ENCODE assay signal across 25 mouse cellular contexts in genomic region chr2:129184853-129185252, GRCm38 (mm10). TPM values are rescaled to one million over a fixed set of nuclear protein-coding genes. Genes with fewer than 3 reads are reported as not detected.
A peak's percentile ranks its signal among the peaks of the same experiment; 100 is the strongest.
DNase-seq lines count a peak whose midpoint lies in the region; ATAC-seq and TF ChIP-seq lines count a peak whose summit lies in the region.
"Had no signal": no experiment of that assay in that cellular context is flagged by ENCODE, and none has a peak within 500 bp of the region (broad histone marks: within the 10 kb centered on the region; RNA-seq: fewer than 3 reads in every experiment).

No protein-coding gene starts in this region.

- no peak overlapping the region for H3K4me2 ChIP-seq in embryonic facial prominence, embryonic 14.5 days (ENCODE audit: low read depth, low read length)
- peak overlapping the region; percentile 15 for H3K4me2 ChIP-seq in myocyte (ENCODE audit: low read depth)
- no peak overlapping the region for H3K4me2 ChIP-seq in forebrain, postnatal 0 days (ENCODE audit: low read depth)
- H3K4me2 ChIP-seq: forebrain, embryonic 15.5 days; heart, embryonic 13.5 days; hindbrain, embryonic 12.5 days; hindbrain, embryonic 15.5 days had no signal

- DNase-seq in embryonic facial prominence, embryonic 14.5 days (ENCODE audit: low spot score), result peak; percentile 31
- DNase-seq in limb, embryonic 10.5 days (ENCODE audit: low spot score), result no peak
- no peak for DNase-seq in urinary bladder, postnatal 4 days (ENCODE audit: low spot score in 2 of 2)
- DNase-seq in forebrain, postnatal 0 days, result no peak
- DNase-seq: adrenal gland, adult 2 months; adrenal gland, postnatal 14 days; B cell, adult 2 months; cerebellum, adult 11 months; cerebellum, adult 2 months; cerebellum, adult 9-11 months; cerebellum, postnatal 25 days; gastrocnemius, postnatal 10 days; gastrocnemius, postnatal 36 days; heart, postnatal 14 days; heart, postnatal 4 days had no signal

- H3K79me2 ChIP-seq in C2C12 (ENCODE audit: control insufficient read depth, insufficient read depth) (no peaks in the 10 kb centered on the region), myocyte (ENCODE audit: control insufficient read depth, insufficient read depth) (no peaks in the 10 kb centered on the region)

- ATAC-seq in megakaryocyte, adult 5-6 weeks (ENCODE audit: poor library complexity, severe bottlenecking), result no peak
- ATAC-seq in embryonic facial prominence, embryonic 14.5 days (ENCODE audit: low read depth), result no peak
- no peak for ATAC-seq in forebrain, postnatal 0 days
- ATAC-seq: forebrain, embryonic 15.5 days had no signal

- TF ChIP-seq POLR2A in myocyte (IDR thresholded peaks at IDR 0.05; ENCODE audit: insufficient read length, low read depth), result no peak

- peak overlapping the region; percentile 89 for H3K4me3 ChIP-seq in megakaryocyte, embryonic 14.5 days (replicated peaks)
- no peak overlapping the region for H3K4me3 ChIP-seq in C2C12 (ENCODE audit: insufficient read depth, poor library complexity, severe bottlenecking)
- H3K4me3 ChIP-seq in embryonic facial prominence, embryonic 14.5 days (ENCODE audit: low read depth, low read length), result no peak overlapping the region
- no peak overlapping the region for H3K4me3 ChIP-seq in myocyte
- H3K4me3 ChIP-seq in limb, embryonic 10.5 days, result no peak overlapping the region
- no peak overlapping the region for H3K4me3 ChIP-seq in forebrain, postnatal 0 days (ENCODE audit: low read depth, low read length)
- H3K4me3 ChIP-seq: forebrain, embryonic 15.5 days; heart, adult 2 months; heart, embryonic 10.5 days; heart, embryonic 13.5 days; hindbrain, embryonic 12.5 days; hindbrain, embryonic 15.5 days had no signal

- peaks cover 5% of the 10 kb centered on the region; the same call in 1 of the 2 replicates for H3K9me3 ChIP-seq in megakaryocyte, embryonic 14.5 days
- peaks cover 5% of the 10 kb centered on the region; the same call in 1 of the 2 replicates for H3K9me3 ChIP-seq in embryonic facial prominence, embryonic 14.5 days (ENCODE audit: control insufficient read depth, low read length)
- no peaks in the 10 kb centered on the region for H3K9me3 ChIP-seq in limb, embryonic 10.5 days (replicated peaks)
- H3K9me3 ChIP-seq in forebrain, postnatal 0 days (ENCODE audit: low read length), result no peaks in the 10 kb centered on the region
- H3K9me3 ChIP-seq: forebrain, embryonic 15.5 days; heart, embryonic 10.5 days; hindbrain, embryonic 12.5 days; hindbrain, embryonic 15.5 days had no signal

- TF ChIP-seq CTCF in C2C12 (IDR thresholded peaks at IDR 0.05; ENCODE audit: control insufficient read depth, insufficient read depth, insufficient read length), result no peak
- TF ChIP-seq CTCF in forebrain, postnatal 0 days (IDR thresholded peaks at IDR 0.05; ENCODE audit: low read depth), result no peak

- peak overlapping the region; percentile 10; the same call in 1 of the 2 replicates for H3K27ac ChIP-seq in embryonic facial prominence, embryonic 14.5 days (replicated peaks; ENCODE audit: low read depth, low read length)
- H3K27ac ChIP-seq in limb, embryonic 10.5 days, result no peak overlapping the region
- H3K27ac ChIP-seq in forebrain, postnatal 0 days (ENCODE audit: low read depth, low read length), result no peak overlapping the region
- H3K27ac ChIP-seq: forebrain, embryonic 15.5 days; heart, adult 2 months; heart, embryonic 10.5 days; heart, embryonic 13.5 days; hindbrain, embryonic 12.5 days; hindbrain, embryonic 15.5 days had no signal

- H3K27me3 ChIP-seq in megakaryocyte, embryonic 14.5 days (replicated peaks), result no peaks in the 10 kb centered on the region
- H3K27me3 ChIP-seq in C2C12 (ENCODE audit: control insufficient read depth, insufficient read depth, insufficient read length), result no peaks in the 10 kb centered on the region
- no peaks in the 10 kb centered on the region for H3K27me3 ChIP-seq in embryonic facial prominence, embryonic 14.5 days (replicated peaks; ENCODE audit: control insufficient read depth, insufficient read depth, low read length)
- H3K27me3 ChIP-seq in myocyte (ENCODE audit: control insufficient read depth, insufficient read depth, insufficient read length), result no peaks in the 10 kb centered on the region
- no peaks in the 10 kb centered on the region for H3K27me3 ChIP-seq in limb, embryonic 10.5 days (ENCODE audit: low read depth, poor library complexity, severe bottlenecking)
- H3K27me3 ChIP-seq in forebrain, postnatal 0 days (ENCODE audit: insufficient read depth, low read length), result no peaks in the 10 kb centered on the region
- H3K27me3 ChIP-seq: forebrain, embryonic 15.5 days; heart, embryonic 13.5 days; hindbrain, embryonic 12.5 days; hindbrain, embryonic 15.5 days had no signal

- WGBS in embryonic facial prominence, embryonic 14.5 days, result 36% methylated on average over 1 of the region's 1 CpGs
- WGBS in limb, embryonic 10.5 days, result 81% methylated on average over 1 of the region's 1 CpGs
- WGBS in forebrain, postnatal 0 days, result 90% methylated on average over 1 of the region's 1 CpGs

- peaks cover 51% of the 10 kb centered on the region for H3K36me3 ChIP-seq in megakaryocyte, embryonic 14.5 days (replicated peaks; ENCODE audit: low read length)
- H3K36me3 ChIP-seq in C2C12 (ENCODE audit: control insufficient read depth, insufficient read depth) (no peaks in the 10 kb centered on the region), myocyte (ENCODE audit: control insufficient read depth, insufficient read depth) (no peaks in the 10 kb centered on the region)
- H3K36me3 ChIP-seq in embryonic facial prominence, embryonic 14.5 days (ENCODE audit: control insufficient read depth, insufficient read depth, low read length), result no peaks in the 10 kb centered on the region
- no peaks in the 10 kb centered on the region for H3K36me3 ChIP-seq in limb, embryonic 10.5 days
- H3K36me3 ChIP-seq in forebrain, postnatal 0 days (ENCODE audit: insufficient read depth), result no peaks in the 10 kb centered on the region
- H3K36me3 ChIP-seq: forebrain, embryonic 15.5 days; heart, embryonic 10.5 days; heart, embryonic 13.5 days; hindbrain, embryonic 12.5 days; hindbrain, embryonic 15.5 days had no signal

- H3K4me1 ChIP-seq in megakaryocyte, embryonic 14.5 days, result peaks cover 87% of the 10 kb centered on the region
- H3K4me1 ChIP-seq in embryonic facial prominence, embryonic 14.5 days (ENCODE audit: control insufficient read depth, insufficient read depth, low read length), result peaks cover 4% of the 10 kb centered on the region
- peaks cover 5% of the 10 kb centered on the region for H3K4me1 ChIP-seq in limb, embryonic 10.5 days
- H3K4me1 ChIP-seq in forebrain, postnatal 0 days (ENCODE audit: insufficient read depth), result no peaks in the 10 kb centered on the region
- H3K4me1 ChIP-seq: forebrain, embryonic 15.5 days; hindbrain, embryonic 15.5 days had no signal

- H3K9ac ChIP-seq in embryonic facial prominence, embryonic 14.5 days (ENCODE audit: low read depth, low read length), result no peak overlapping the region
- H3K9ac ChIP-seq in forebrain, postnatal 0 days, result no peak overlapping the region
- H3K9ac ChIP-seq: forebrain, embryonic 15.5 days; heart, embryonic 13.5 days; hindbrain, embryonic 12.5 days; hindbrain, embryonic 15.5 days had no signal

- no peaks in the 10 kb centered on the region for H3K79me3 ChIP-seq in C2C12 (ENCODE audit: low read depth)

- H3ac ChIP-seq in C2C12 (ENCODE audit: control insufficient read depth, insufficient read length, low read depth), result no peak overlapping the region
- H3ac ChIP-seq in myocyte (ENCODE audit: control insufficient read depth, insufficient read length), result no peak overlapping the region

TF ChIP-seq in C2C12, 6 proteins besides CTCF, POLR2A, EP300 and RAD21:
- TF ChIP-seq MYOD1 (IDR thresholded peaks at IDR 0.05; ENCODE audit: control insufficient read depth, insufficient read length, low read depth) (peak; percentile 68), MYOG (IDR thresholded peaks at IDR 0.05; ENCODE audit: control insufficient read depth, extremely low read depth, insufficient read length) (no peak)

TF ChIP-seq in myocyte, 11 proteins besides CTCF, POLR2A, EP300 and RAD21:
- TF ChIP-seq TCF3 (IDR thresholded peaks at IDR 0.05; ENCODE audit: insufficient read length, low read depth), result no peak
- no peak for TF ChIP-seq MAX (IDR thresholded peaks at IDR 0.05; ENCODE audit: low read depth)
- TF ChIP-seq CEBPB (IDR thresholded peaks at IDR 0.05; ENCODE audit: insufficient read depth, poor library complexity, severe bottlenecking), result no peak
- no peak for TF ChIP-seq TCF12 (IDR thresholded peaks at IDR 0.05; ENCODE audit: insufficient read depth, poor library complexity, severe bottlenecking)
- peak in 1 of 3 experiments; percentile 64 for TF ChIP-seq MYOD1 (IDR thresholded peaks at IDR 0.05; ENCODE audit: control insufficient read depth in 1 of 3, insufficient read length in 2 of 3, low read depth in 2 of 3)
- no peak for TF ChIP-seq E2F4 (IDR thresholded peaks at IDR 0.05; ENCODE audit: insufficient read depth)
- no peak for TF ChIP-seq SRF (IDR thresholded peaks at IDR 0.05; ENCODE audit: control insufficient read depth, insufficient read length, low read depth)

RNA-seq across cellular contexts. Expression of gene Slc20a1, which starts 13.7 kb away (rescaled TPM):
- 16.4 and 76.5 TPM in 2 replicates for polyA plus RNA-seq in megakaryocyte, embryonic 14.5 days (2012; ENCODE audit: insufficient read depth, low replicate concordance)
- total RNA-seq in megakaryocyte, adult 5-6 weeks (2015), result 18.7 and 22.8 TPM in 2 replicates
- 52.4 and 70.8 TPM in 2 replicates for total RNA-seq in megakaryocyte, adult 5-6 weeks (2017)
- polyA plus RNA-seq in C2C12 (2012; fragmentation: generic; extraction: Trizol) (57.4 TPM), myocyte (2012; fragmentation: generic; extraction: Trizol) (41.7 TPM)
- polyA plus RNA-seq in embryonic facial prominence, embryonic 14.5 days (2014; fragmentation: Nextera tagmentation; extraction: Ambion mirVana), result 23.7 and 28.8 TPM in 2 replicates
- 47.1 and 49.7 TPM in 2 replicates for polyA plus RNA-seq in limb, embryonic 10.5 days (2016; fragmentation: Nextera tagmentation; extraction: Ambion mirVana)
- total RNA-seq in forebrain, postnatal 0 days (2014; rRNA removed), result 68.7 and 73.5 TPM in 2 replicates
- polyA plus RNA-seq in forebrain, postnatal 0 days (2015; fragmentation: Nextera tagmentation; extraction: Ambion mirVana), result 27.4 and 36.5 TPM in 2 replicates

RNA-seq across cellular contexts. Expression of gene Chchd5, which starts 55.4 kb away (rescaled TPM):
- 6.1 and 19.5 TPM in 2 replicates for polyA plus RNA-seq in megakaryocyte, embryonic 14.5 days (2012; ENCODE audit: insufficient read depth, low replicate concordance)
- total RNA-seq in megakaryocyte, adult 5-6 weeks (2015), result 11.9 and 13.0 TPM in 2 replicates
- 9.4 and 11.9 TPM in 2 replicates for total RNA-seq in megakaryocyte, adult 5-6 weeks (2017)
- polyA plus RNA-seq in C2C12 (2012; fragmentation: generic; extraction: Trizol) (27.1 TPM), myocyte (2012; fragmentation: generic; extraction: Trizol) (36.8 TPM)
- 25.8 and 30.3 TPM in 2 replicates for polyA plus RNA-seq in embryonic facial prominence, embryonic 14.5 days (2014; fragmentation: Nextera tagmentation; extraction: Ambion mirVana)
- polyA plus RNA-seq in limb, embryonic 10.5 days (2016; fragmentation: Nextera tagmentation; extraction: Ambion mirVana), result 26.6 and 28.9 TPM in 2 replicates
- 15.2 and 21.4 TPM in 2 replicates for total RNA-seq in forebrain, postnatal 0 days (2014; rRNA removed)
- 17.1 and 17.6 TPM in 2 replicates for polyA plus RNA-seq in forebrain, postnatal 0 days (2015; fragmentation: Nextera tagmentation; extraction: Ambion mirVana)
